Mouse (Mus musculus) kidney, embryonic 16.5 days (tissue): ENCODE measurements around the gene Lrrc74b. TPM values are rescaled to one million over a fixed set of nuclear protein-coding genes. Genes with fewer than 3 reads are reported as not detected.

Experiments
- ATAC-seq: fragments of 200-750 bp; cut with Nextera tagmentation; 2 replicates; pipeline ENCODE4 v1.8.0; 2017; ENCODE audit warnings: moderate TSS enrichment; ENCODE audit not compliant: low FRiP score, low TSS enrichment
- H3K27ac ChIP-seq: fragments of 300-500 bp; sonication (generic); 2 replicates; pipeline ENCODE4 v1.5.1; 2014; ENCODE audit warnings: low read length
- H3K27me3 ChIP-seq: fragments of 300-500 bp; sonication (generic); 2 replicates; pipeline ENCODE4 v1.6.1; 2014; ENCODE audit warnings: low read length, control low read depth, mixed read lengths; ENCODE audit not compliant: insufficient read depth
- H3K36me3 ChIP-seq: fragments of 300-500 bp; sonication (generic); 2 replicates; pipeline ENCODE4 v1.6.1; 2014; ENCODE audit warnings: low read length, control low read depth, mixed read lengths; ENCODE audit not compliant: insufficient read depth
- H3K4me1 ChIP-seq: fragments of 300-500 bp; sonication (generic); 2 replicates; pipeline ENCODE4 v1.6.1; 2014; ENCODE audit warnings: low read length, control low read depth, mixed read lengths; ENCODE audit not compliant: insufficient read depth
- H3K4me2 ChIP-seq: fragments of 300-500 bp; sonication (generic); replicated peaks from 2 replicates; pipeline ENCODE4 v1.6.1; 2014; ENCODE audit warnings: low read depth, low read length
- H3K4me3 ChIP-seq: fragments of 300-500 bp; sonication (generic); 2 replicates; pipeline ENCODE4 v1.5.1; 2014; ENCODE audit warnings: mild to moderate bottlenecking, low read length
- H3K9ac ChIP-seq: fragments of 300-500 bp; sonication (generic); replicated peaks from 2 replicates; pipeline ENCODE4 v1.6.1; 2014; ENCODE audit warnings: low read length
- H3K9me3 ChIP-seq: fragments of 300-500 bp; sonication (generic); 2 replicates; pipeline ENCODE4 v1.6.1; 2016; ENCODE audit warnings: low read length, control low read depth
- WGBS: fragments of 180-500 bp; shearing (Covaris S2); extraction: QIAGEN DNeasy Blood & Tissue Kit; methylation state at CpG from one replicate; pipeline ENCODE4 v1.1.7; 2014; 5-methylcytosine and 5-hydroxymethylcytosine counted together
- polyA plus RNA-seq: library from polyadenylated mRNA; unstranded; fragments of >200 nt; fragmentation: Nextera tagmentation; extraction: Ambion mirVana; gene quantifications from 2 replicates; pipeline ENCODE4 v1.2.1, GENCODE M21; 2015

The Lrrc74b gene
- 0.18 and 0.20 TPM in 2 replicates for polyA plus RNA-seq

DNA sequence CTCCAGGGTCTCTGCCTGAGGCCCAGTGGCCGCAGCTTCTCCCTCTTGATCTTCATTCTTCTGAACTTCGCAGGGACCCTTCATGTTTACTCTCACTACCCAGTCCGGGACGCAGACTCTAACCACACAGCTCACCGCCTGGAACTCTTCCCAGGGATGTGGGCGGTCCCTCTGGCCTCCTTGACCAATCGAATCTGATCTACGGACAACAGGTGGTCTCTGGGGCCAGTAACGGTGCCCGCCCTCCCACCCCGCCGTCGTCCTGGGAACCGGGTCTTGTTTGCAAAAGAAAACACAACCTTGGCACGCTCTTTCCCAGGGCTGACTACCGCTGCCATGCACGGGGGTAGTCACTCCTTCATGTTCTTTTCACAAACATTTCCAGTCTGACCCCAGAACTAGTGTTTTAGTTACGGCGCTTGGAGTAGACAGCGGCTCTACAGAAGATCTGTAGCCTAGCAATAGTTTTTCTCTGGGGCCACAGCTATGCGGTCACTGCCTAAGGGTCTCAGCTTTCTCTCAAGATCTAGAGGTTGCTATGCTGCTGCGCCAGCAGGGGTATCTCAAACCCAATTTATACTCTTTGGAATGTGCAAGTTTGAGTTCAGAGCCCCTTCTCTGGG, at the start of gene Lrrc74b:
TSS of gene Lrrc74b (minus strand) at position 120 of the 623 bp plus-strand sequence.
- Histone ChIP-seq H3K9me3 (no peaks in the 10 kb centered on the region), H3K9ac (peak within 1 kb of the TSS; percentile 52), H3K4me2 (peak within 1 kb of the TSS; percentile 67), H3K27me3 (no peaks in the 10 kb centered on the region), H3K4me3 (peak within 1 kb of the TSS; percentile 41), H3K36me3 (no peaks in the 10 kb centered on the region), H3K27ac (peak within 1 kb of the TSS; percentile 73), H3K4me1 (peaks cover 35% of the 10 kb centered on the region)
- 1% methylated on average over 22 of the region's 22 CpGs for WGBS
- ATAC-seq = peak; percentile 86

GRCm38 (mm10) chr16:17605684-17606083, 44.6 kb upstream of the Lrrc74b start:
- H3K4me2 ChIP-seq = no peak overlapping the region
- 76% methylated on average over 5 of the region's 5 CpGs for WGBS
- H3K4me3 ChIP-seq = no peak overlapping the region
- H3K9ac ChIP-seq = no peak overlapping the region
- H3K27me3 ChIP-seq = no peaks in the 10 kb centered on the region
- no peak overlapping the region for H3K27ac ChIP-seq
- H3K9me3 ChIP-seq = no peaks in the 10 kb centered on the region
- H3K36me3 ChIP-seq = no peaks in the 10 kb centered on the region
- ATAC-seq = no peak
- no peaks in the 10 kb centered on the region for H3K4me1 ChIP-seq

GRCm38 (mm10) chr16:17604941-17605340, 43.9 kb upstream of the Lrrc74b start:
- H3K4me3 ChIP-seq = no peak overlapping the region
- ATAC-seq = no peak
- H3K9me3 ChIP-seq = no peaks in the 10 kb centered on the region
- no peak overlapping the region for H3K4me2 ChIP-seq
- no peaks in the 10 kb centered on the region for H3K36me3 ChIP-seq
- 59% methylated on average over 4 of the region's 4 CpGs for WGBS
- H3K27me3 ChIP-seq = no peaks in the 10 kb centered on the region
- H3K9ac ChIP-seq = no peak overlapping the region
- no peak overlapping the region for H3K27ac ChIP-seq
- no peaks in the 10 kb centered on the region for H3K4me1 ChIP-seq

GRCm38 (mm10) chr16:17600944-17601562, 40.0 kb upstream of the Lrrc74b start:
- no peaks in the 10 kb centered on the region for H3K27me3 ChIP-seq
- H3K4me1 ChIP-seq = no peaks in the 10 kb centered on the region
- H3K4me3 ChIP-seq = no peak overlapping the region
- H3K9ac ChIP-seq = no peak overlapping the region
- H3K4me2 ChIP-seq = no peak overlapping the region
- no peaks in the 10 kb centered on the region for H3K9me3 ChIP-seq
- 54% methylated on average over 3 of the region's 3 CpGs for WGBS
- ATAC-seq = no peak
- H3K27ac ChIP-seq = no peak overlapping the region
- no peaks in the 10 kb centered on the region for H3K36me3 ChIP-seq

DNA sequence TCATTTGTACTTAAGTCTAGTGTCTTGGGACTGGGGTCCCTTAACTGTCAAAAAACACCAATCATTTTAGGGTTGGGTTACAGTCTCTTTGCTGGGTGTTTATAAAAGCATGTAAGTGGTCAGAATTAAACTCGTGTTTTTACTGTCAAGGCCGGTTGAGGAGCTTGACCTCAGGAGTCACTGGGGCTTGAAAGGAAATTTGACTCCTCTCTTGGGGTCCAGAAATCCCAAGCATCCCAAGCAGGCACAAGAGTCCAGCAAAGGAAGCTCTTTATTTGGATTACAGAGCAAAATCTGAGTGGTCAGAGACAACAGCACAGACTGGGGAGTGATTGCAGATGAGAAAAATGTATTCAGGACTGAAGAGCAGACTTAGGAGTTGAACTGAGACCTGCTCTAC, 29.7 kb upstream of the Lrrc74b start:
- no peak overlapping the region for H3K27ac ChIP-seq
- H3K9ac ChIP-seq = no peak overlapping the region
- 2% methylated on average over 2 of the region's 2 CpGs for WGBS
- no peak overlapping the region for H3K4me2 ChIP-seq
- ATAC-seq = peak; percentile 46; the same call in 1 of the 2 replicates
- no peaks in the 10 kb centered on the region for H3K36me3 ChIP-seq
- H3K27me3 ChIP-seq = no peaks in the 10 kb centered on the region
- H3K9me3 ChIP-seq = peaks cover 9% of the 10 kb centered on the region; the same call in 1 of the 2 replicates
- no peak overlapping the region for H3K4me3 ChIP-seq
- H3K4me1 ChIP-seq = no peaks in the 10 kb centered on the region

DNA sequence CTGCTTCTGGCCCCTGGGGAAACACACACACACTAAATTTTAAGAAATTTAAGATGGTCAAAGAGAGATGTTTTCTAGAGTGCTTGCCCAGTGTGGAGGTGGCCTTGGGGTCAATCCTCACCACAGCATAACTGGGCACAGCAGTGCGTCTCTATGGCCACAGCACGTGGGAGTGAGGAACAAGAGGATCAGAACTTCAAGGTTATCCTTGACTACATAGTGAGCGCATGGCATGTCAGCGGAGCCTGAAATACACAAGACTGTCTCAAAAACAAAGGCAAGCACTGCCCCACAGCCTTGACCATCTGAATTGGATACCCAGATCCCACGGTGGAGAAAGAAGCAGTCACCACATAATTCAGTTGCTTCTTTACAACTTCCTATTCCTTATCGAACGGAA, 23.5 kb upstream of the Lrrc74b start:
- 71% methylated on average over 7 of the region's 7 CpGs for WGBS
- Histone ChIP-seq H3K27ac (no peak overlapping the region), H3K9ac (no peak overlapping the region), H3K4me3 (no peak overlapping the region), H3K36me3 (no peaks in the 10 kb centered on the region), H3K4me1 (no peaks in the 10 kb centered on the region), H3K9me3 (peaks cover 9% of the 10 kb centered on the region; the same call in 1 of the 2 replicates), H3K4me2 (no peak overlapping the region), H3K27me3 (no peaks in the 10 kb centered on the region)
- ATAC-seq = no peak

GRCm38 (mm10) chr16:17583064-17583463, 22.0 kb upstream of the Lrrc74b start, which contains the start of gene Slc7a4:
Gene Slc7a4 (minus strand): TSS chr16:17583214.
- Histone ChIP-seq H3K9me3 (peaks cover 5% of the 10 kb centered on the region; the same call in 1 of the 2 replicates), H3K36me3 (no peaks in the 10 kb centered on the region), H3K4me2 (no peak within 1 kb of the TSS), H3K27me3 (no peaks in the 10 kb centered on the region), H3K4me3 (no peak within 1 kb of the TSS), H3K27ac (no peak within 1 kb of the TSS), H3K9ac (no peak within 1 kb of the TSS), H3K4me1 (no peaks in the 10 kb centered on the region)
- ATAC-seq = no peak
- 19% methylated on average over 8 of the region's 8 CpGs for WGBS

GRCm38 (mm10) chr16:17576825-17577215, 15.8 kb upstream of the Lrrc74b start:
- no peak for ATAC-seq
- Histone ChIP-seq H3K4me1 (peaks cover 5% of the 10 kb centered on the region; the same call in 1 of the 2 replicates), H3K36me3 (no peaks in the 10 kb centered on the region), H3K9ac (peak overlapping the region; percentile 70), H3K9me3 (no peaks in the 10 kb centered on the region), H3K4me3 (peak overlapping the region; percentile 55), H3K4me2 (peak overlapping the region; percentile 75), H3K27ac (no peak overlapping the region), H3K27me3 (peaks cover 21% of the 10 kb centered on the region)
- WGBS = 13% methylated on average over 8 of the region's 8 CpGs

DNA sequence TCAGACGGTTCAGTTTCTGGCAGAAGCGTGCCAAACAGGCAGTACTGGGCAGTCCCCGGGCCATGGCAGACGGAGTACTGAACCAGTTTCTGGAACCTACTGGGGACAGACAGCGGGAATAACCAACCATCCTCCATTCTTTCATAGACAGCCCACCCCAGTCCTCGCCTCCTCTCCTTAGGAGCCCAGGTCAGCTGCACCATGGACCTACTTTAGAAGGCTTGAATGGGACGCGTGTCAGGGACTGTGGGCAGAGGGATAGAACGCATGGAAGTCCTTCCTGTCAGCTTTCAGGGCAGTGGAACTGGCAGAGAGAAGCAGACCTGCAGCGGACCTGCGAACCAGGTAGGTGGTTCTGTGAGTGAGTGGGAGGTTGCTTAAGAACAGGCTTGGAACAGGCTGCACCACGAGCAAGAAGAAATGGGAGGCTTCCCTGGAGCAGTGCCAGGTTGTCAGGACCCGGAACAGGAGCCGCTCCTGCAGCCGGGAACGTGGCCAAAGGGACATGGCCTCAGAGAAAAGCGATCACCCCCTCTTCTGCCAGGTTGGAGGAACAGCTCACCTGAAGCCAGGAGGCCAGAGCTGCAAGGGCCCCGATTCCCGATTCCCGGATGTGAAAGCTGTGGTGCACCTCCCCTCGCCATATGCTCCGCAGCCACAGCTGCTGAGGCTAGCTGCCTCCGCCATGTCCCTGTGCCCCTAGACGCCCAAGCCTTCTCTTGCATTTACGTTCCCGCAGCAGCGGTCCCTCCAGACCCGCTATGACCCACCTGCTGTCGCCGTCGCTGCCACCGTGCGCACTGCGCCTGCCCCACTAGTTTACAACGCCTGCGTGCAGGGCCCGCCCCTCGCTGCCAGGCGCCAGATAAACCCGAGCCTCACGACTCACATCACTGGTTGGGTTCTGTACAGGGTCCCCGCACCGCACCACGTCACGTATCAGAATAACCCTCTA, 15.1 kb upstream of the Lrrc74b start:
- 13% methylated on average over 45 of the region's 45 CpGs for WGBS
- no peaks in the 10 kb centered on the region for H3K36me3 ChIP-seq
- peak overlapping the region; percentile 70 for H3K9ac ChIP-seq
- peaks cover 5% of the 10 kb centered on the region; the same call in 1 of the 2 replicates for H3K4me1 ChIP-seq
- H3K27ac ChIP-seq = 0 out of 2 replicates have a peak overlapping the region, but pooled peaks have one; percentile 7
- peak; percentile 72 for ATAC-seq
- peak overlapping the region; percentile 75 for H3K4me2 ChIP-seq
- H3K4me3 ChIP-seq = peak overlapping the region; percentile 55
- peaks cover 21% of the 10 kb centered on the region for H3K27me3 ChIP-seq
- H3K9me3 ChIP-seq = no peaks in the 10 kb centered on the region
